Mouse (Mus musculus) embryonic facial prominence, embryonic 12.5 days (tissue): ENCODE results near the gene Neu2. TPM values are rescaled to one million over a fixed set of nuclear protein-coding genes. Genes with fewer than 3 reads are reported as not detected.
"Not testable (repeated sequence)": the region's sequence is repeated elsewhere in the genome, so short reads cannot be mapped to it uniquely, and the experiment has no call there.

Experiments
- ATAC-seq: fragments of 200-750 bp; cut with Nextera tagmentation; 2 replicates; pipeline ENCODE4 v1.8.0; 2017; ENCODE audit not compliant: insufficient number of reproducible peaks, insufficient read depth, low FRiP score, low TSS enrichment
- H3K27ac ChIP-seq: fragments of 300-500 bp; sonication (generic); 2 replicates; pipeline ENCODE4 v1.5.1; 2016; ENCODE audit warnings: mild to moderate bottlenecking
- H3K27me3 ChIP-seq: fragments of 300-500 bp; sonication (generic); 2 replicates; pipeline ENCODE4 v1.6.1; 2016; ENCODE audit warnings: mild to moderate bottlenecking, moderate library complexity
- H3K36me3 ChIP-seq: fragments of 300-500 bp; sonication (generic); 2 replicates; pipeline ENCODE4 v1.6.1; 2016; ENCODE audit warnings: mild to moderate bottlenecking
- H3K4me1 ChIP-seq: fragments of 300-500 bp; sonication (generic); 2 replicates; pipeline ENCODE4 v1.6.1; 2016
- H3K4me2 ChIP-seq: fragments of 300-500 bp; sonication (generic); replicated peaks from 2 replicates; pipeline ENCODE4 v1.6.1; 2016; ENCODE audit warnings: mild to moderate bottlenecking, moderate library complexity
- H3K4me3 ChIP-seq: fragments of 300-500 bp; sonication (generic); 2 replicates; pipeline ENCODE4 v1.5.1; 2016; ENCODE audit warnings: mild to moderate bottlenecking
- H3K9ac ChIP-seq: fragments of 300-500 bp; sonication (generic); 2 replicates; pipeline ENCODE4 v1.6.1; 2016; ENCODE audit warnings: mild to moderate bottlenecking, moderate library complexity
- H3K9me3 ChIP-seq: fragments of 300-500 bp; sonication (generic); 2 replicates; pipeline ENCODE4 v1.6.1; 2016; ENCODE audit warnings: mild to moderate bottlenecking, moderate library complexity
- WGBS: fragments of 180-500 bp; shearing (Covaris S2); methylation state at CpG from one replicate; pipeline ENCODE4 v1.1.7; 2016; 5-methylcytosine and 5-hydroxymethylcytosine counted together
- polyA plus RNA-seq: library from polyadenylated mRNA; unstranded; fragments of >200 nt; fragmentation: Nextera tagmentation; extraction: Ambion mirVana; gene quantifications from 2 replicates; pipeline ENCODE4 v1.2.1, GENCODE M21; 2016

The Neu2 gene
- not detected in 2 replicates for polyA plus RNA-seq

- H3K27ac ChIP-seq, result no peak within 1 kb of the TSS
- no peaks in the 10 kb centered on the region for H3K36me3 ChIP-seq
- 1% methylated on average over 56 of the region's 56 CpGs for WGBS
These were observed at the start of gene Neu2 for GRCm38 (mm10) chr1:87509561-87510165. Neu2 (plus strand) TSS chr1:87509889.

GRCm38 (mm10) chr1:87467469-87467868, 42.2 kb upstream of the Neu2 start:
- Histone ChIP-seq H3K9me3 (no peaks in the 10 kb centered on the region), H3K9ac (no peak overlapping the region), H3K27ac (no peak overlapping the region), H3K36me3 (no peaks in the 10 kb centered on the region), H3K27me3 (no peaks in the 10 kb centered on the region), H3K4me1 (no peaks in the 10 kb centered on the region), H3K4me3 (no peak overlapping the region), H3K4me2 (no peak overlapping the region)
- 87% methylated on average over 9 of the region's 9 CpGs for WGBS
- ATAC-seq, result no peak

More at GRCm38 (mm10) chr1:87509561-87510165, at the start of gene Neu2:
- Histone ChIP-seq H3K9ac (peak within 1 kb of the TSS; percentile 61), H3K4me1 (peaks cover 13% of the 10 kb centered on the region), H3K9me3 (peaks cover 5% of the 10 kb centered on the region; the same call in 1 of the 2 replicates), H3K4me2 (peak within 1 kb of the TSS; percentile 100), H3K27me3 (peaks cover 52% of the 10 kb centered on the region), H3K4me3 (peak within 1 kb of the TSS; percentile 69)
- ATAC-seq, result peak; percentile 42

GRCm38 (mm10) chr1:87468321-87468720, 41.4 kb upstream of the Neu2 start:
- H3K4me1 ChIP-seq, result no peaks in the 10 kb centered on the region
- no peak for ATAC-seq
- H3K4me3 ChIP-seq, result no peak overlapping the region
- H3K27me3 ChIP-seq, result no peaks in the 10 kb centered on the region
- H3K36me3 ChIP-seq, result no peaks in the 10 kb centered on the region
- 79% methylated on average over 6 of the region's 6 CpGs for WGBS
- H3K27ac ChIP-seq, result no peak overlapping the region
- H3K4me2 ChIP-seq, result no peak overlapping the region
- no peaks in the 10 kb centered on the region for H3K9me3 ChIP-seq
- no peak overlapping the region for H3K9ac ChIP-seq

- 33% methylated on average over 9 of the region's 10 CpGs for WGBS
- ATAC-seq, H3K9ac ChIP-seq, H3K9me3 ChIP-seq, H3K4me1 ChIP-seq, H3K4me3 ChIP-seq, H3K4me2 ChIP-seq, H3K27ac ChIP-seq, H3K36me3 ChIP-seq: not testable (repeated sequence)
- peaks cover 11% of the 10 kb centered on the region for H3K27me3 ChIP-seq
These were observed 39.7 kb upstream of the Neu2 start, which contains the start of gene Snorc for GRCm38 (mm10) chr1:87469971-87470370. Snorc (plus strand) TSS chr1:87470271.

- no peak overlapping the region for H3K27ac ChIP-seq
- H3K27me3 ChIP-seq, result peaks cover 30% of the 10 kb centered on the region
- no peaks in the 10 kb centered on the region for H3K9me3 ChIP-seq
- H3K4me3 ChIP-seq, result no peak overlapping the region
- WGBS, result 72% methylated on average over 7 of the region's 7 CpGs
- H3K4me1 ChIP-seq, result peaks cover 7% of the 10 kb centered on the region
- H3K36me3 ChIP-seq, result no peaks in the 10 kb centered on the region
- no peak for ATAC-seq
- H3K9ac ChIP-seq, result no peak overlapping the region
- no peak overlapping the region for H3K4me2 ChIP-seq
These were observed 37.8 kb upstream of the Neu2 start for GRCm38 (mm10) chr1:87471914-87472313.

GRCm38 (mm10) chr1:87472576-87472975, 37.1 kb upstream of the Neu2 start:
- Histone ChIP-seq H3K4me3 (no peak overlapping the region), H3K9ac (no peak overlapping the region), H3K4me2 (no peak overlapping the region), H3K27ac (no peak overlapping the region), H3K9me3 (no peaks in the 10 kb centered on the region), H3K27me3 (peaks cover 35% of the 10 kb centered on the region), H3K36me3 (no peaks in the 10 kb centered on the region), H3K4me1 (peaks cover 7% of the 10 kb centered on the region)
- WGBS, result 86% methylated on average over 7 of the region's 7 CpGs
- no peak for ATAC-seq

- Histone ChIP-seq H3K27me3 (peaks cover 35% of the 10 kb centered on the region), H3K27ac (no peak overlapping the region), H3K4me1 (peaks cover 7% of the 10 kb centered on the region), H3K9me3 (no peaks in the 10 kb centered on the region), H3K4me3 (peak overlapping the region; percentile 36), H3K4me2 (peak overlapping the region; percentile 68), H3K36me3 (no peaks in the 10 kb centered on the region), H3K9ac (peak overlapping the region; percentile 21)
- 2% methylated on average over 41 of the region's 42 CpGs for WGBS
- ATAC-seq, result 0 out of 2 replicates have a peak, but pooled peaks have one; percentile 36
These were observed 34.4 kb upstream of the Neu2 start for GRCm38 (mm10) chr1:87475076-87475895.

- Histone ChIP-seq H3K4me1 (no peaks in the 10 kb centered on the region), H3K4me2 (no peak overlapping the region), H3K36me3 (no peaks in the 10 kb centered on the region), H3K9me3 (no peaks in the 10 kb centered on the region), H3K27ac (no peak overlapping the region), H3K4me3 (no peak overlapping the region), H3K9ac (no peak overlapping the region), H3K27me3 (no peaks in the 10 kb centered on the region; the same call in 1 of the 2 replicates)
- ATAC-seq, result no peak
- 93% methylated on average over 4 of the region's 4 CpGs for WGBS
These were observed 27.1 kb upstream of the Neu2 start for GRCm38 (mm10) chr1:87482546-87482945.

- H3K4me2 ChIP-seq, result no peak overlapping the region
- ATAC-seq, result no peak
- H3K27me3 ChIP-seq, result no peaks in the 10 kb centered on the region
- no peaks in the 10 kb centered on the region for H3K36me3 ChIP-seq
- H3K9me3 ChIP-seq, result no peaks in the 10 kb centered on the region
- H3K4me3 ChIP-seq, result no peak overlapping the region
- no peak overlapping the region for H3K9ac ChIP-seq
- 65% methylated on average over 6 of the region's 6 CpGs for WGBS
- H3K4me1 ChIP-seq, result no peaks in the 10 kb centered on the region
- no peak overlapping the region for H3K27ac ChIP-seq
These were observed 23.3 kb upstream of the Neu2 start for GRCm38 (mm10) chr1:87486386-87486785.

GRCm38 (mm10) chr1:87492285-87492684, 17.4 kb upstream of the Neu2 start:
- Histone ChIP-seq H3K27me3 (no peaks in the 10 kb centered on the region), H3K4me3 (no peak overlapping the region), H3K4me2 (no peak overlapping the region), H3K36me3 (no peaks in the 10 kb centered on the region), H3K27ac (no peak overlapping the region), H3K9me3 (no peaks in the 10 kb centered on the region), H3K9ac (no peak overlapping the region), H3K4me1 (no peaks in the 10 kb centered on the region)
- 93% methylated on average over 3 of the region's 3 CpGs for WGBS
- ATAC-seq, result no peak

GRCm38 (mm10) chr1:87493542-87493941, 16.1 kb upstream of the Neu2 start:
- no peak overlapping the region for H3K9ac ChIP-seq
- 76% methylated on average over 4 of the region's 4 CpGs for WGBS

GRCm38 (mm10) chr1:87505524-87505923, 4.2 kb upstream of the Neu2 start:
- no peak overlapping the region for H3K4me3 ChIP-seq
- H3K9ac ChIP-seq, result no peak overlapping the region
- H3K4me2 ChIP-seq, result no peak overlapping the region
- no peak for ATAC-seq
- peaks cover 20% of the 10 kb centered on the region for H3K4me1 ChIP-seq
- no peaks in the 10 kb centered on the region for H3K36me3 ChIP-seq
- no peaks in the 10 kb centered on the region for H3K9me3 ChIP-seq
- H3K27me3 ChIP-seq, result peaks cover 39% of the 10 kb centered on the region
- no peak overlapping the region for H3K27ac ChIP-seq
- 98% methylated on average over 4 of the region's 4 CpGs for WGBS

More at GRCm38 (mm10) chr1:87493542-87493941, 16.1 kb upstream of the Neu2 start:
- Histone ChIP-seq H3K4me1 (no peaks in the 10 kb centered on the region), H3K27ac (no peak overlapping the region), H3K27me3 (no peaks in the 10 kb centered on the region), H3K4me3 (no peak overlapping the region), H3K4me2 (no peak overlapping the region), H3K9me3 (no peaks in the 10 kb centered on the region), H3K36me3 (no peaks in the 10 kb centered on the region)
- ATAC-seq, result no peak
